Mouse (Mus musculus) cortical plate, adult 2 months (tissue): ENCODE data around the gene Mdk.

Experiments
- CTCF ChIP-seq: fragments of 200-500 bp; IDR thresholded peaks from 2 replicates; pipeline ENCODE4 v1.5.1; 2011; ENCODE audit warnings: mild to moderate bottlenecking, control low read depth, low read length; ENCODE audit not compliant: insufficient read depth; ENCODE audit errors: extremely low read depth
- POLR2A ChIP-seq: fragments of 200-500 bp; IDR thresholded peaks from 2 replicates; pipeline ENCODE4 v1.6.1; 2011; ENCODE audit warnings: mild to moderate bottlenecking, low read length, control low read depth; ENCODE audit not compliant: insufficient read depth; ENCODE audit errors: extremely low read depth

DNA sequence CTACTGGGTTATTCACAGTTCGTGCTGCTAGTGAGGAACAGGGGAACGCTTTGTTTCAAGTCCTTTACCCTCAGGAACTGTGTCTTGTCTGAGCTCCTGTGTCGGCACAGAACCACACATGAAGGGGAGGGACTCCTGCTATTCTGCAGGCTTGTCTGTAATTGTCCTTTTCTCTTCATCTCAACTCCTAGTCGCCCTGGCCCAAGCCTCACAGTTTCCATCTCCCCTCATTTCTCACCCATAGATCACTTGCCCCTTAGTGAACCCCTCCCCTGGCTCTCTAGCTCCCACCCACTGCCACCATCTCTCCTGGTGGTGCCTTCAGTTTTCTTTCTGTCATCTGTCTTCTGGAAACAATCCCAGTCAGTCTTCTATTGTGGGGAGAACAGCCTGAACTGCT lies 48.1 kb upstream of the Mdk start:
- TF ChIP-seq CTCF = no peak
- TF ChIP-seq POLR2A = no peak
